Mouse (Mus musculus): ENCODE results near the gene Nrgn. TPM values are rescaled to one million over a fixed set of nuclear protein-coding genes. Genes with fewer than 3 reads are reported as not detected.

Nrgn gene
- polyA plus RNA-seq, 1 experiment from 2014 or later, result 3.8 TPM

GRCm38 (mm10) chr9:37554279-37554678 is 1.6 kb upstream of the Nrgn start:
- no peak for ATAC-seq (ENCODE audit: insufficient number of reproducible peaks, insufficient read depth, low FRiP score, low read depth)
- no peaks in the 10 kb centered on the region for H3K9me3 ChIP-seq (ENCODE audit: control insufficient read depth, low read length)
- H3K27me3 ChIP-seq (ENCODE audit: control insufficient read depth, insufficient read depth, low read length), result peaks cover 47% of the 10 kb centered on the region
- H3K36me3 ChIP-seq (ENCODE audit: control insufficient read depth, insufficient read depth, low read length), result no peaks in the 10 kb centered on the region
- no peak overlapping the region for H3K4me2 ChIP-seq (ENCODE audit: low read length)
- WGBS, result 76% methylated on average over 1 of the region's 1 CpGs
- H3K4me1 ChIP-seq (ENCODE audit: control insufficient read depth in 2 of 2, insufficient read depth in 2 of 2, low read length in 2 of 2), result peaks cover 10 to 18% of the 10 kb centered on the region in 2 experiments; a peak in 3 of 4 replicates
- H3K27ac ChIP-seq (replicated peaks in 1 of 2; ENCODE audit: control insufficient read depth in 1 of 2, insufficient read depth in 1 of 2, low read depth in 2 of 2, low read length in 2 of 2), result no peak overlapping the region
- no peak overlapping the region for H3K4me3 ChIP-seq (ENCODE audit: control insufficient read depth in 1 of 2, insufficient read depth in 1 of 2, low read depth in 1 of 2, low read length in 2 of 2)
- H3K9ac ChIP-seq (ENCODE audit: low read length), result no peak overlapping the region

GRCm38 (mm10) chr9:37551751-37552531 is 763 bp downstream of the Nrgn start:
- no peak overlapping the region for H3K27ac ChIP-seq (replicated peaks in 1 of 2; ENCODE audit: control insufficient read depth in 1 of 2, insufficient read depth in 1 of 2, low read depth in 2 of 2, low read length in 2 of 2)
- peak overlapping the region; percentile 88 for H3K4me2 ChIP-seq (ENCODE audit: low read length)
- H3K4me1 ChIP-seq (ENCODE audit: control insufficient read depth in 2 of 2, insufficient read depth in 2 of 2, low read length in 2 of 2), result peaks cover 10 to 18% of the 10 kb centered on the region in 2 experiments; a peak in 3 of 4 replicates
- no peak for ATAC-seq (ENCODE audit: insufficient number of reproducible peaks, insufficient read depth, low FRiP score, low read depth)
- no peaks in the 10 kb centered on the region for H3K36me3 ChIP-seq (ENCODE audit: control insufficient read depth, insufficient read depth, low read length)
- H3K4me3 ChIP-seq (ENCODE audit: control insufficient read depth in 1 of 2, insufficient read depth in 1 of 2, low read depth in 1 of 2, low read length in 2 of 2), result peak overlapping the region; percentile 43 to 52
- no peaks in the 10 kb centered on the region for H3K9me3 ChIP-seq (ENCODE audit: control insufficient read depth, low read length)
- 3% methylated on average over 23 of the region's 23 CpGs for WGBS
- H3K9ac ChIP-seq (ENCODE audit: low read length), result peak overlapping the region; percentile 56
- peaks cover 54% of the 10 kb centered on the region for H3K27me3 ChIP-seq (ENCODE audit: control insufficient read depth, insufficient read depth, low read length)

GRCm38 (mm10) chr9:37550435-37550834 is 2.3 kb downstream of the Nrgn start:
- ATAC-seq (ENCODE audit: insufficient number of reproducible peaks, insufficient read depth, low FRiP score, low read depth), result no peak
- no peak overlapping the region for H3K27ac ChIP-seq (replicated peaks in 1 of 2; ENCODE audit: control insufficient read depth in 1 of 2, insufficient read depth in 1 of 2, low read depth in 2 of 2, low read length in 2 of 2)
- H3K4me1 ChIP-seq (ENCODE audit: control insufficient read depth in 2 of 2, insufficient read depth in 2 of 2, low read length in 2 of 2), result peaks cover 10 to 22% of the 10 kb centered on the region in 2 experiments; a peak in 3 of 4 replicates
- H3K4me3 ChIP-seq (ENCODE audit: control insufficient read depth in 1 of 2, insufficient read depth in 1 of 2, low read depth in 1 of 2, low read length in 2 of 2), result no peak overlapping the region
- no peak overlapping the region for H3K4me2 ChIP-seq (ENCODE audit: low read length)
- no peaks in the 10 kb centered on the region for H3K9me3 ChIP-seq (ENCODE audit: control insufficient read depth, low read length)
- no peaks in the 10 kb centered on the region for H3K36me3 ChIP-seq (ENCODE audit: control insufficient read depth, insufficient read depth, low read length)
- WGBS, result 70% methylated on average over 1 of the region's 1 CpGs
- no peak overlapping the region for H3K9ac ChIP-seq (ENCODE audit: low read length)
- H3K27me3 ChIP-seq (ENCODE audit: control insufficient read depth, insufficient read depth, low read length), result peaks cover 66% of the 10 kb centered on the region

GRCm38 (mm10) chr9:37546889-37547288 is 5.8 kb downstream of the Nrgn start:
- no peaks in the 10 kb centered on the region for H3K36me3 ChIP-seq (ENCODE audit: control insufficient read depth, insufficient read depth, low read length)
- H3K4me3 ChIP-seq (ENCODE audit: control insufficient read depth in 1 of 2, insufficient read depth in 1 of 2, low read depth in 1 of 2, low read length in 2 of 2), result no peak overlapping the region
- H3K27me3 ChIP-seq (ENCODE audit: control insufficient read depth, insufficient read depth, low read length), result peaks cover 42% of the 10 kb centered on the region
- H3K4me2 ChIP-seq (ENCODE audit: low read length), result no peak overlapping the region
- H3K9me3 ChIP-seq (ENCODE audit: control insufficient read depth, low read length), result no peaks in the 10 kb centered on the region
- no peak for ATAC-seq (ENCODE audit: insufficient number of reproducible peaks, insufficient read depth, low FRiP score, low read depth)
- 72% methylated on average over 1 of the region's 1 CpGs for WGBS
- H3K27ac ChIP-seq (replicated peaks in 1 of 2; ENCODE audit: control insufficient read depth in 1 of 2, insufficient read depth in 1 of 2, low read depth in 2 of 2, low read length in 2 of 2), result no peak overlapping the region
- H3K9ac ChIP-seq (ENCODE audit: low read length), result no peak overlapping the region
- H3K4me1 ChIP-seq (ENCODE audit: control insufficient read depth in 2 of 2, insufficient read depth in 2 of 2, low read length in 2 of 2), result peaks cover 5 to 12% of the 10 kb centered on the region in 2 experiments; a peak in 3 of 4 replicates

GRCm38 (mm10) chr9:37545847-37546452 is 6.8 kb downstream of the Nrgn start:
- H3K4me1 ChIP-seq (ENCODE audit: control insufficient read depth in 2 of 2, insufficient read depth in 2 of 2, low read length in 2 of 2), result peaks cover 4 to 7% of the 10 kb centered on the region in 2 experiments; a peak in 3 of 4 replicates
- H3K9ac ChIP-seq (ENCODE audit: low read length), result no peak overlapping the region
- H3K4me2 ChIP-seq (ENCODE audit: low read length), result peak overlapping the region; percentile 93
- no peak for ATAC-seq (ENCODE audit: insufficient number of reproducible peaks, insufficient read depth, low FRiP score, low read depth)
- H3K36me3 ChIP-seq (ENCODE audit: control insufficient read depth, insufficient read depth, low read length), result no peaks in the 10 kb centered on the region
- H3K27ac ChIP-seq (replicated peaks in 1 of 2; ENCODE audit: control insufficient read depth in 1 of 2, insufficient read depth in 1 of 2, low read depth in 2 of 2, low read length in 2 of 2), result no peak overlapping the region
- no peak overlapping the region for H3K4me3 ChIP-seq (ENCODE audit: control insufficient read depth in 1 of 2, insufficient read depth in 1 of 2, low read depth in 1 of 2, low read length in 2 of 2)
- peaks cover 33% of the 10 kb centered on the region for H3K27me3 ChIP-seq (ENCODE audit: control insufficient read depth, insufficient read depth, low read length)
- 14% methylated on average over 27 of the region's 27 CpGs for WGBS
- H3K9me3 ChIP-seq (ENCODE audit: control insufficient read depth, low read length), result no peaks in the 10 kb centered on the region

- H3K9me3 ChIP-seq (ENCODE audit: control insufficient read depth, low read length), result no peaks in the 10 kb centered on the region
- 15% methylated on average over 16 of the region's 17 CpGs for WGBS
- H3K9ac ChIP-seq (ENCODE audit: low read length), result peak overlapping the region; percentile 6; the same call in 1 of the 2 replicates
- ATAC-seq (ENCODE audit: insufficient number of reproducible peaks, insufficient read depth, low FRiP score, low read depth), result no peak; the same call in 1 of the 2 replicates
- H3K36me3 ChIP-seq (ENCODE audit: control insufficient read depth, insufficient read depth, low read length), result peaks cover 3% of the 10 kb centered on the region; the same call in 1 of the 2 replicates
- H3K4me3 ChIP-seq (ENCODE audit: control insufficient read depth in 1 of 2, insufficient read depth in 1 of 2, low read depth in 1 of 2, low read length in 2 of 2), result peak overlapping the region; percentile 38 to 45
- peaks cover 4 to 7% of the 10 kb centered on the region in 2 experiments; a peak in 3 of 4 replicates for H3K4me1 ChIP-seq (ENCODE audit: control insufficient read depth in 2 of 2, insufficient read depth in 2 of 2, low read length in 2 of 2)
- peaks cover 25% of the 10 kb centered on the region for H3K27me3 ChIP-seq (ENCODE audit: control insufficient read depth, insufficient read depth, low read length)
- H3K27ac ChIP-seq (replicated peaks in 1 of 2; ENCODE audit: control insufficient read depth in 1 of 2, insufficient read depth in 1 of 2, low read depth in 2 of 2, low read length in 2 of 2), result no peak overlapping the region
- peak overlapping the region; percentile 93 for H3K4me2 ChIP-seq (ENCODE audit: low read length)
These were observed 7.5 kb downstream of the Nrgn start for GRCm38 (mm10) chr9:37545166-37545610.

GRCm38 (mm10) chr9:37544447-37545165 is 8.1 kb downstream of the Nrgn start:
- Histone ChIP-seq H3K27ac (replicated peaks in 1 of 2; ENCODE audit: control insufficient read depth in 1 of 2, insufficient read depth in 1 of 2, low read depth in 2 of 2, low read length in 2 of 2) (no peak overlapping the region), H3K9me3 (ENCODE audit: control insufficient read depth, low read length) (no peaks in the 10 kb centered on the region), H3K36me3 (ENCODE audit: control insufficient read depth, insufficient read depth, low read length) (peaks cover 7% of the 10 kb centered on the region; the same call in 1 of the 2 replicates), H3K4me1 (ENCODE audit: control insufficient read depth in 2 of 2, insufficient read depth in 2 of 2, low read length in 2 of 2) (peaks cover 4 to 7% of the 10 kb centered on the region in 2 experiments; a peak in 3 of 4 replicates), H3K4me2 (ENCODE audit: low read length) (peak overlapping the region; percentile 93), H3K4me3 (ENCODE audit: control insufficient read depth in 1 of 2, insufficient read depth in 1 of 2, low read depth in 1 of 2, low read length in 2 of 2) (peak overlapping the region; percentile 38 to 45), H3K9ac (ENCODE audit: low read length) (peak overlapping the region; percentile 60), H3K27me3 (ENCODE audit: control insufficient read depth, insufficient read depth, low read length) (peaks cover 24% of the 10 kb centered on the region)
- 2% methylated on average over 29 of the region's 29 CpGs for WGBS
- peak; percentile 8; the same call in 1 of the 2 replicates for ATAC-seq (ENCODE audit: insufficient number of reproducible peaks, insufficient read depth, low FRiP score, low read depth)

Data from heart, embryonic 14.5 days (tissue).